Mouse (Mus musculus): ENCODE measurements around the gene Gm10638.

Gm10638 gene

DNA sequence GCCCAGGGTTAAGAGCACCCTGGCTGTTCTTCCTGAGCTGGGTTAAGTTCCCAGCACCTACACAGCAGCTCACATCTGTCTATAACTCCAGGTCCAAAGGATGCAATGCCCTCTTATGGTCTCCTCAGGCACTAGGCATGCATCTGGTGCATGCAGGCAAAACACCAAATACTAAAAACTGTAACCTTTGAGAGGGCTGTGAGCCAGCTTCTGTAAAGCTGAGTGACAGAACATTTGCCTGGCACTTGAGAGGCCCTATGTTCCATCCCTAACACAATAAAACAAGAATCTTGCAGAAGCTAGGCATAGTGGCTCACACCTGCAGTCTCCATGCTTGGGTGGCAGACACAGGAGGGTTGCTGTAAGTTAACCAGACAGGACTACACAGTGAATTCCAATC, 3.9 kb upstream of the Gm10638 start:
- no peak for DNase-seq

DNA sequence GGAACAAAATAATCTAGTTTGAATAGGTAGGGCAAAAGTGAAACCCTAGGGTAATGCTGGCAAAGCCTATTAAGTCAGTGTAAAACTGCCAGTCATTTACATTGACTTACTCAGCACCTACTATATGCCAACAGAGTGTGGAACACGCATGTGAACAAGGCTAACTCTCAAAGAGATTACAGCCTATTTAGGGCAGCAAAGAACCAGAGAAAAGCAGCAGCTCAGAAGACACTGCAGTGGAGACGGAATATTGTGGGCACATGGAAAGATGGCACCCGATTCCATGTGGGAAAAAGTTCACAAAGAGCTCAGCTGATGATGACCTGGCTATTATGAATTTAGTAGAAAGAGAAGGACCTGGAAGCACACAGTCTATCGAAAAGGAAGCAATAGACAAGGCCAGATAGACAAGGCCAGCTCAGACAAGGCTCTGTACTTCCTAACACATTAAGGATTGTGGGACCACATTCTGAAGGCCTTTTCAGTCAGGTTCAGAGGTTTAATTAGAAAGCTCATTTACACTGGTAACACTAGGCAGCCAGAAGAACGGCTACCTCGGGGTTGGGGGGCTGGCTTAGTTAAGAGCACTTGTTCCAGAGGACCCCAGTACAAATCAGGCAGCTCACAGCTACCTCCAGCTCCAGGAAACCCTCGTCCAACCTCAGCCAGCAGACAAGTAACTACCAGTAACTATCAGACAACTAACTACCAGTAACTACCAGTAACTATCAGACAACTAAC, 2.7 kb upstream of the Gm10638 start:
- no peak for DNase-seq

DNA sequence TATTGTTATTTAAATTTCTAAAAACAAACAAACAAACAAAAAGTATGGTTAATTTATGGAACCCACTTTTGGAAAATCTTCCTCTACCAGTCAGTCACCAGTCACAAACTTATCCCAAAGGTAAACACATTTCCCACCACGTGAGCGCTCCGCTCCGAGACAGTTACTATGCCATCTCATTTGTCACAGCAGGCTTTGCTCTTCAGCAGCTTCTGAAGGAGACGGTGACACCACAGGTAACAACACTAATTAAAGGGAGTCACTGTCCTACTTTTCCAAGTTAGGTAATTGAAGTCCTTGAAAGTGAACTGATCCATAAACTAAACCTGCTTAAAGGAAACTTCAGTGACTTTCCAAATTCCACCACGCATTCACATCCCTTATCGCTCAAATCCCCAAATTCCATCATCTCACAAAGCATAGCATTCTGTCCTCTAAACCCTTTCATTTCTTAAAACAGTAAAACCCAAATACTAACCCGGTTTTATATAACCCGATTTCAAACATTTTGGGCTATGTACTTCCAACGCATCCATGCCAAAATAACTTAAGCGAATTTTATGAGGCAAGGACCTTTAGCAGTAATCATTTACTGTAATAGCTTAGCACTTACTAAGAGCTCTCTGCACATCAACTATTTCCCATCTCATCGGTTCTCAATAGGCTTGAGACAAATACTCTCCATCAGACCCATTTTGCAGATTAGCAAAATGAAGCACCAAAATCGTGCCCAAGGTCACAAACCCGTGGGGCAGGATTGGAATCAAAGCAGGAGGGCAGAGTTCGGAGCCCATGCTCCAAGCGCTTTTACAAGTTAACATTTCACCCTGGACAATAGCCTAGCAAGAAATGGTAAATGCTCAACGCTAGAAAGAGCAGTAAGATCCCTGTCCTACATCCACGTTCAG, 932 bp upstream of the Gm10638 start:
- DNase-seq = no peak

DNA sequence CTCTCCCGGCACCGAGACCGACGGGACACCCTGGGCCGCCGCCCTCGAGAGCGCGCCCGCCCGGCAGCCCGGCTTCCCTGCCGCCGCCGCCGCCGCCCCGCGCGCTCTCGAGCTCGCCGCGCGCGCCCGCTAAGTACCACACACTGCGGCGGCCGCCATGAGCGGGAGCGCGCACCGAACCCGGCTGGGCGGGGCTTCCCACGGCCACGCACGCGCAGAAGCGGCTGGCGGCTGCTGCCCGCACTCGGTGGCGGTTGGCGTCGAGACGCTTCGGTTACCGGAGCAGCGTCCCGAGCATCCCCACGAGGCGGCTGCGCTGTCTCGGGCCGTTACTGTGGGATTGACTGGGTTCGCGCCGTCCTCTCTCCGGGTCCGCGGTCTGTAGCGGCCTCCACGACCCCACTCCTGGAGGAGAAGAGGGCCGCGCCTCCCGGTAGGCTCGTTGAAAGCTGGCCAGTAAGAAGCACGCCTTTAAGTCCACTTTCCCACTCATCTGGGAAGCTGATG, 489 bp downstream of the Gm10638 start:
- peak; percentile 96 for DNase-seq

DNA sequence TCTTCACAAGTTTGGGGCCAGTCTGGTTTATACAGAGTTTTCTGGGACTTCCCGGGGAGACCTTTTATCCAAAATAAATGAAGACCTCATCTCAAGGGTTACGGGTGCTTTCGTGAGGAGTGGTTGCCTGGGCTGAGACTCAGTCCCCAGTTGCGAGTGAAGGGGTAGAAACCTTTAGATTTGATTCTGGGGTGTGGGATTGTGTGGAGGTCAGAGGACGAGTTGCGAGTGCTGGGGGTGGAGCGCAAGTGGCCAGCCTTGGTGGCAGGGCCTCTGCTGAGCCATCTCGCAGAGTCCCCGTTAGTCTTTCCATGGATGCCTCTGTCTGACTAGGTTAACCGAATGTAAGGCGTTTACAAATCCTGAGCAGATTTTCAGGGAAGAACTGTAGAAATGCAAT, 1.0 kb downstream of the Gm10638 start:
- no peak for DNase-seq

DNA sequence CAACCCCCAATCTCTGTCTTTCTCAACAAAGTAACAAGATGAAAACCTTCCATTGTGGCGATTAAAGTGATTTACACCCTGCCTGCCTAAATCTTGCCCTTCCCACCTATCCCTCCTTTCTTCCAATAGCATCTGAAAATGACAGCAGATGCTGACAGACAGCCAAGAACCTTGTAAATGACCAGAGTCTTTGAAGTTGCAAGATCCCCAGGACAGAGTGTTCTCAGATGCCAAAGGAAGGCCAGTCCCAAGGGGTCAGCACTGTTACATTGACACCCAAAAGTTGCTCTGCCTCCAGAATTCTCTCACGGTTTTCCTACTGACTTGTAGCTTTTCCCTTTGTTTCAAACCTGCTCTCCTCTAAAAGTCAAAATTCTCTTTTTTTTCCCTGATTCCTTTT, 4.3 kb downstream of the Gm10638 start:
- no peak for DNase-seq

DNA sequence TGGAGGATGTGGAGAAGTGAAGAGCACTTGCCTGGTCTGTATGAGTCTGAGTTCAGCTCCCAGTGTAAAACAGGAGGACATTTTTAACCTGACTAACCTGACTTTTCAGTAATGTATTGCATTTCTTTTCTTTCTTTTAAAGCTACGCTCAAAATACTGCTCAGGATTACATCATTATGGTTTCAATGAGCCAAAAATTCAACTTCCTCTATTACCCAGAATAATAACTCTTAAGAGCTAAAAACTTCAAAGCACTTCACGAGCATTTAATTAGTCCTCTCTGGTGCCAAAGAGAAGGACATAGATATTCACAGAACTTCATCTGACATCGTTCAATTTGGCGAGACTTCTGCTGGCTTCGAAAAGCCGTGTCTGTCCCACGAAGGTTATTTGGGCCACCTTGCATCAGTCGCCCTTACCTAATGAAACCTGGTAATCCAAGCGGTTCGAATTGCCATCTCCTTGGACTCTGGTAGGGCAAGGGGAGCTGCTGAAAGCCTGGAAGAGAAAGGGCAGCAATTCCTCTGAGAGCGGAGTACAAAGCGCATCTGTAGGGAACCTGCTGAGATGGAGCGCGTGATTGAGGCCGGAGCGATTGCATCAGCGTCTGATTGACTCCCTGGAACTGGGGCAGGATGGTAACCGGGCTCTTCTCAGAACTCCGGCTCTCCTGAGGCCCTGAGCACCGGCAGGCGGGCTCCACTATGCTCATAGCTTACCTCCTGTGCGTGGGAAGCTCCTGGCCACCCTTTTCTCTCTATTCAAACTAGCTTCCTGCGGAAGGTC, 11.6 kb downstream of the Gm10638 start:
- peak; percentile 24 for DNase-seq

DNA sequence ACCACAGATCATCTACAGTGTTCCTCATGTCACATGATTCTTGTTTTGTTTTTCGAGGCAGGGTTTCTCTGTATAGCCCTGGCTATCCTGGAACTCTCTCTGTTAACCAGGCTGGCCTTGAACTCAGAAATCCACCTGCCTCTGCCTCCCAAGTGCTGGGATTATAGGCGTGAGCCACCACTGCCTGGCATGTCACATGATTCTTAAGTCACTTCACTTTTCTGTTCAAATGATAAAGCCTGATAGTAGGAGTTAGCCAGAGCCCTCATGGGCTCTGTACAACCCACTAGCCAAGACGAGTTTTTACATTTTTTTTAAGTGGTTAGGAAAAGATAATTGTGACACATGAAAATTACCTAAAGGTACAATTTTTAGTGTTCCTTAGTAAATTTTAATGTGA, 13.2 kb downstream of the Gm10638 start:
- no peak for DNase-seq

DNA sequence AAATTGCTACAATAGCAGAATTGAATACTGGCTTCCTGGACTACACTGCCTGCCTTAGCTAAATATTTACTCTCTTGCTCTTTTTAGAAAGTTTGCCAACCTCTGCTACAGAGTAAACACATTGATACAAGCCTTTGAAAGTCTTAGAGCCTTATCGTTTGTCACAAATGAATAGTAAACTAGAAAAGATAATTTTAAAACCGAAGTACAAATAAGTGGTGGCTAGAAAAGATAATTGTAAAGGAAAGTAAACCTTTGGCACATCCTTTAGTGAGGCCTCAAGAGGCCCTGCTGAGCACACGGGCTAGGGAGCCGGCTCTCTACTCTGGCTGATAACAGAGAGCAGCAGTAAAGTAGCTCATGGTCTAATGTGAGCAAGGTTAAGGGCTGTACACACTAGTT, 13.6 kb downstream of the Gm10638 start:
- no peak for DNase-seq

DNA sequence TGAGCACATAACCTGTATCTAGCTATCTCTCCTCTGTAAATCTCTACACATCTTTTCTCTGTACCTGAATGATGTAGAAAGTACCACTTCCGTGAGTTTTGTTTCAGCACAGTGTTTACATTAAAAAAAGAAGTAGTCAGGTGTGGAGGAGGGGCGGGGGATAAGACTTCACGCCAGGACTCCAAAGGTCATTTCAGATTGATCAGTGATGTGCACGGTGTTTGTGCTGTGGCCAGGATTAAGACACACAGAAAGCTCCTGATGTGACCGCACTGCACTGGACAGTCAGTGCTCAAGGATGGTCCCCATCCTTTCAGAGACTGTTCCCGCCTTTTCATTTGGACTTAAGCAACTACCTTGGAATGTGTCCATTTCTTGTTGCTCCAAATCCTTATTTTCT, 15.2 kb downstream of the Gm10638 start:
- DNase-seq = no peak

DNA sequence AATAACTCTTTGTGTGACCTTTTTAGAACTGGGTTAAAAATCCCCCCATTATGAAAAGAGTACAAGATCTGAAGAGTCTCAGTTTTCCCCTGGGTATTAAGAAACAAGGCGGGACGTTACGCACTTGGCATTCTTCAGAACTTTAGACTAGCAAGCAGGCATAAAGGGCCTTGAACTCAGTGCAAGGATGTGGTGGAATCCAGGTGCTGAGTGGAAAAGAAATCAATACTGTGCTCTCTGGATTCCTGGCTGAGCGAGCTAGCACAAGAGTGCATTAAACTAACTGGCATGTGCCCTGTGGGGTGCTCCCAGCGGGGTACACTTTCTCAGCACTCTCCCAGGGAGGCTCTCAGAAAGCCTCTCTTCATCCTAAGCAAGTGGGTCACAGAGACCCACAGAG, 17.3 kb downstream of the Gm10638 start:
- DNase-seq = no peak

DNA sequence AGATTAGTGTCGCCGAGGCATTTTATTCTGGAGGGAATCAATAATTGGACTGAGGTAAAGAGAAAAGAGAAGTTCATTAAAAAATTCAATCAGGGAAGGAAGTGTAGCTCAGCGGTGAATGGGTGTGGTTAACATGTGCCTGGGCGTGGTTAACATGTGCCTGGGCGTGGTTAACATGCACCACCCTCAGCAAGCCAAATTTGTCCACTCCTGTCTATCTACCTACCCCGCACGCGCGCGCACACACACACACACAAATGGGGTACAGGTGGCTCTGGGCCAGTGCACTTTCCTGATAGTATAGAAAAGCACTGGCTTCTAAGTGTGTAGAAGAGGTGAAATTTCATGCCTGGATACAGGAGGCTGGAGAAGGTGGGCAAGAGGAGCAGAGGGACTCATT, 19.7 kb downstream of the Gm10638 start:
- DNase-seq = no peak

DNA sequence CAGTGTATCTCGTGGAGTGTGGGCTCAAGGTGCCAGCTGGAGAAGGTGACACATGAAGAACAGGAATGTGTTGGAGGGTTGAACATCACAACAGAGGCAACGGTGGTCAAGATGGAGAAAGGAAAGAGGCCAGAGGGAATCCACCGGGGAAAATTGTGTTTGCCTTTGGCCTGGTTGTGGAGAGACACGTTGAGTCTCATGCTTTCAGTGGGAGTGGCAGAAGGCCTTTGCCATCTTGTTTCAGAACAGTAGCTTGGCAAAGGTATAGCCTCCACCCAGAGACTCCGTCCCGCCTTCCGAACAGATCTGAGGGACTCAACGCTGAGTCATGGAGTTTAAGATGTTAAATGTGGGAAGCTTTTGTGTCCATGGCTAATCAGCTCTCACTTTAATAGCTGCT, 20.2 kb downstream of the Gm10638 start:
- DNase-seq = no peak

DNA sequence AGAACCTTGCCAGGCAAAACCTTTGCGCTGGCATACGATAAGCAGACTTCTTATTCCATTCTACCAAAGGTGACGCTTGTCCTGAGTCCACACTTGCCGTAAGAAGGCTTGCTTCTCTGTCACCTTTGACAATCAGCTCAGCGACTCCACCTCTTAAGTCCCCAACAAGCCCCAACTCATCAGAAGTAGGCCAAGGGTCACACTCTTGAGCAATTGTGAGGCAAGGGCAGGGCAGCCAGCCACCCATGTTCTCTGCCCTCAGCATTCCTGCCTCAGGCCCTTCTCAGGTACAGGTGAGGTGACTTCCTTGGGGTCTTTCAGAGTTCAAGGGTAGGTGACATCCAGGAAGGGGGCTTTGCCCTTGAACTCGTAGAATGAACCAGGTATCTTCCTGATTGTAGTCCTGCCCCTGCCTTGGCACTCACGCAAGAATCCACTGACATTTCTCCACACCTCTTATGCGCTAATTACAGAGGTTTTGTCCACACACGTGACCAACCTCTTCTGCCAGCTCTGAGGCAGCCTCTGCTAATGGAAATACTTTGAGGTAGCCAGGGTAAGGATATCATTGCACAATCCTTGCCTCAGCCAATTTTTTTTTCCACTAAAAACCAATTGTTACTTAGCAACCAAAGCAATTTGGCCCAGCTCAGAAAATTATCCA, 21.2 kb downstream of the Gm10638 start:
- DNase-seq = no peak

DNA sequence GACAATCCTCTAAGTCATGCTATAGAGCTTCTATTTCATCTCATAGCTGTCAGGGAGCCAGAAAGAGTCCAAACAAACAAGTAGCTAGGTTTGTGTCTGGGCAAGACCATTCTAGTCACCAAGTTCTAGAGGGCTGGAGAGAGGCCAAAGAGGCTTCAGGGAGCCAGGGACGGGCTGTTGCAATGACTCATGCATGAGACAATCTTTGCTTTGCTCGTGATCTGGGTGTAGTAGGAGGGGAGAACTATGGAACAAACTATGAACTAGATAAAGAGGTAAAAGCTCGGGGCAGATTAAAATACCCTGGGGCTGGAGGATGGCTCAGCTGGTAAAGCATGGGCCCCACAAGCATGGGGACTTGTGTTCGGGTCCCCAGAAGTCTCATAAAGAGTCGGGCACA, 23.0 kb downstream of the Gm10638 start:
- DNase-seq = no peak

DNA sequence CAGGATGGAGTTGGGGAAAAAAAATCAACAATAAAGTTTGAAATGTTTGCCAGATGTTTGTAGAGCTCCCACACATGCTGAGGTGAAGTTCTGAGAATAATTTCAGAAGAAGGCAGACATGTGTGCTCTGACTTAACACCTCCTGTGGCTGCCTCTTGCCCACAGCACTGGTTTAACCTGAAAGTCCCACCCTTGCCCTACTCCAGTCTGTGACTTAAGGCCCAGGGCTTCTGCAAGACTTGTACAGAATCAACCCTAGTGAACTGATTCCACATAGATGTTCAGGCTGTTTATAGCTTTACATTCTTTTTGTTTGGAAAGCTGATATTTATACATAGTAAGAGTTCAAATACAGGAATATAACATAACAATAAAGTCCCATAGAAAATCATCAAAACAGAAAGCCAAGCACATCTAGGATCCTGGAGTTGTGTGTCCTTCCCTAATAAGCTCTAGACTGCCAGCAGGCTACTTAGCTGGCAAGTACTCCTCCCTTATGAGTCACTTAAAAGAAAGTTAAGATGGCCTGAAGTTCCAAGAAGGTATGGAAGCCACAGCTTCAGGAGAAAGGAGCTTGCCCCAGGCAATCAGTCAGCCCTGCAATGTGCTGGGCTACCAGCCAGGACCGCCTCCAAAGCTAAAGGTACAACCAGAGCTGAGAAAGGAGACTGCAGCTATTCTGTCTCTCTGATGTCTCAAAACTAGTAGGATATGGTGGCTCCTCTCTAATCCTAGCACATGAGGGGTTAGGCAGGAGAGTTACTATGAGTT, 24.6 kb downstream of the Gm10638 start:
- no peak for DNase-seq

DNA sequence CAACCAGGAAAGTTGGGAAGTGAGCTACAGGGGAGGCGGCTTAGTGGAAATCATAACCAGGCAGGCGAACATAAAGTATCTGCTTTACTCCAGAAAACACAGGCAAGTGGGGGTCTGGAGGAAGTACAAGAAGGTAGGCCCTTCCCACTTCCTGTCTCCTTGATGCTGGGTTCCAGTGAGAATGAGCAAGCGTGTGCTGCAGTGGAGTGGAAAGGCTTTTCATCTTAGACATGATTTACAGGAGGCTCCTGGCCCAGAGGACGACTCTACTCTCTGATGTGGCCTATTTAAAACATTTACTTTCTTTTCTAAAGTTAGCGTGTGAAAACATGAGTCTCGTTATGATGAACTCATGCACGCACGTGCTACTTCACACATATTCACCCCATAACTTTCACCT, 33.7 kb downstream of the Gm10638 start:
- no peak for DNase-seq

DNA sequence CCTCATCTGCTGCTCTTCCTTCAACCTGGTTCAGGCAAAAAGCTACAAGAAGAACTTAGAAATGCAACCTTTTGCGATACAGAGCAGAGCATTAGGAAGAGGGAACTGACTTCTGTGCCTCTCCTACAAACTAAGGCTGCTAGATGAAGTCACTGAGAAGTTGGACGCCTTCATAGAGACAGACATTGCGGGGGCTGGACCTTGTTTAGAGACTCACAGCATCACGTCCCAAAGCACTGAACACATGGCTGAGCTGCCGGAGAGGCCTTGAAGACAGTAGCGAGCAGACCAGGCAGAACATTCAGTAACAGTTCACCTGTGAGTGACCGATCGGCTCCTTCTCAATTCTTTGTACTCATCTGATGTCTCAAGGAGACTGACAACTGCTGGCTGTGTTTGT, 35.6 kb downstream of the Gm10638 start:
- no peak for DNase-seq

DNA sequence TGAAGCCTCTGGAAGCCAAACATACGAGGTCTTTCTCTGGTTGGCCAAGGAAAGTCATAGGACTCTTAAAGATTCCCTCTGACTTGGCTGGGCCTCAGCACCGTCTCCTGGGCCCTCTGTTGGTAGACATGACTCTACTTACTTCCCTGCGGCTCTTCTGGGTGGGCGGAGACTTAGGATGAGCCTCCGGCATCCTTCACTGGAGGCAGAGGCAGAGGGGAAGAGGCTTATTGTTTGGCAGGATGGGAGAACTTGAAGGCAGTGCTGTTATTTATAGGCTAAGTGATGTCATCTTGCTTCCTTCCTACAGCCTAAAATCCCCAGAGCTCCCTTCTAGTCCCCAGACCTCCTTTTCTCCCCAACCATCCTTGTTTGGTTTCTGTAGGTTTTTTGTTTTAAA, 41.0 kb downstream of the Gm10638 start:
- no peak for DNase-seq

DNA sequence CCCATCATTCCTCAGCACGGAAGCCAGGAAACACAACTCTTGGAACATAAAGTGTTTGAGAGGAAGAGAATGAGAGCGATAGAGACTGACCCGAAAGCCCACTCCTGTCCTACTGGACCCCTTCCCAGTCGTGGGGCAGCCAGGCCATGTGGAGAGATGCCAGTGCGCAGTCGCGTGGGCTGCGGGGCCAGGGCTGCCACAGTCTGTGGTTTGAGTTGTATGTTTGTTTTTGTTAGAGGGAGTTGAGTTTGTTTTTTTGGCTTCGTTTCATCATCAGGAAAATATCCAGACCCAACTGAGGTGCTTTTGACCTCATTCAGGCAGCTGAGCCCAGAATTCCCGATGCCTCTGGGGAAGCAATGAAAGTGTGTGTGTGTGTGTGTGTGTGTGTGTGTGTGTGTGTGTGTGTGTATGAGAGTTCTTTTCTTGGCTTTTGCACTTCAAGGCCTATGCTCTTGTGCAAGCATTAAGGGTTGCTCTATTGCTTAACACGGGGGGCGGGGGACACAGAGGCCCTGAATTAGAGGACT, 42.5 kb downstream of the Gm10638 start:
- no peak for DNase-seq

DNA sequence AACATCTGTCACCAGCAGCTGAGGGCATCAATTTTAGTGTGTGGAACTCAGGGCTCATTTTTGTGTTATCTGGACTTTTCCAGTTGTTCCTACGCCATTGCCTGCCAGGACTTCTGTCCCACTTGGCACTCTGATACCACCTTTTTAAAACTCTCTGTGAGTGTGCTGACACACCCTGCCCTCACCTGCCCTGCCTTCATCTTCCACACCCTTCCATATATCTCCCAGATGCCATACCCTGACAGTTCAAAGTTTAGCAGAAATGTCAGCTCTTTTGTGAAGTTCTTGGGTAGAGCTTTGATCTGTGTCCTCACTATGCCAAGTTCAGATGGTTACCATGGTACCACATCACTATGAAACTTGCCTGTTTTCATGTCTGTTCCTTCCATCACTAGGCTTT, 44.1 kb downstream of the Gm10638 start:
- DNase-seq = no peak

DNA sequence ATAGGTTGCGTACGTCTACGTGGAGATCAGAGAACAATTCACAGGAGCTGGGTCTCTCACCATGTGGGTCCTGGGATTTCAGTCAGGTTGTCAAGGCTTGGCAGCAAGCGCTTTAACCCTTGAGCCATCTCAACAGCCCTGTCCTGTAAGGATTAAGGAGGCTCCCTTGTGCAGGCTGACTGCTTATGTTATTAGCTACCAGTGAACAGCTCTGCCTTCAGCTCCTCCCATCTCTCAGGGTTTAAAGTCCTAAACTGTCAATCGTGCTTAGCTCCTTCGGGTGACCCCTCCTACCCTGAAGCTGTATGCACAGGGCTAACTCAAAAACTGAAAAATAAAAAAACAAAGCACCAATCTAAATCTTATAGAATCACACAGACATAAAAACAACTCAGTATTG, 46.0 kb downstream of the Gm10638 start:
- no peak for DNase-seq
